Mouse (Mus musculus): ENCODE results near the gene Reln. TPM values are rescaled to one million over a fixed set of nuclear protein-coding genes. Genes with fewer than 3 reads are reported as not detected.

The Reln gene
- polyA plus RNA-seq, 1 experiment from 2014 or later, result 10.6 TPM

GRCm38 (mm10) chr5:22316471-22316870, 28.0 kb downstream of the Reln start:
- Histone ChIP-seq H3K9ac (ENCODE audit: low read depth, low read length) (no peak overlapping the region), H3K4me3 (ENCODE audit: low read depth, low read length) (no peak overlapping the region), H3K4me2 (replicated peaks; ENCODE audit: low read depth, low read length) (no peak overlapping the region), H3K36me3 (ENCODE audit: control insufficient read depth, insufficient read depth, low read length) (no peaks in the 10 kb centered on the region), H3K9me3 (ENCODE audit: control insufficient read depth, low read length) (no peaks in the 10 kb centered on the region), H3K4me1 (replicated peaks; ENCODE audit: control insufficient read depth, insufficient read depth, low read length) (no peaks in the 10 kb centered on the region), H3K27me3 (ENCODE audit: control insufficient read depth, insufficient read depth, low read length) (no peaks in the 10 kb centered on the region), H3K27ac (ENCODE audit: low read depth, low read length) (no peak overlapping the region)
- ATAC-seq (ENCODE audit: low FRiP score) (no peak), DNase-seq (ENCODE audit: low spot score) (no peak)
- WGBS, result 90% methylated on average over 7 of the region's 7 CpGs

- Histone ChIP-seq H3K27me3 (ENCODE audit: control insufficient read depth, insufficient read depth, low read length) (no peaks in the 10 kb centered on the region), H3K9ac (ENCODE audit: low read depth, low read length) (no peak overlapping the region), H3K4me2 (replicated peaks; ENCODE audit: low read depth, low read length) (no peak overlapping the region), H3K36me3 (ENCODE audit: control insufficient read depth, insufficient read depth, low read length) (no peaks in the 10 kb centered on the region), H3K4me1 (replicated peaks; ENCODE audit: control insufficient read depth, insufficient read depth, low read length) (no peaks in the 10 kb centered on the region), H3K4me3 (ENCODE audit: low read depth, low read length) (no peak overlapping the region), H3K27ac (ENCODE audit: low read depth, low read length) (no peak overlapping the region), H3K9me3 (ENCODE audit: control insufficient read depth, low read length) (no peaks in the 10 kb centered on the region)
- no peak for DNase-seq (ENCODE audit: low spot score)
- 82% methylated on average over 2 of the region's 2 CpGs for WGBS
- ATAC-seq (ENCODE audit: low FRiP score), result no peak
These were observed 28.5 kb downstream of the Reln start for GRCm38 (mm10) chr5:22315990-22316389.

GRCm38 (mm10) chr5:22312995-22313394, 31.5 kb downstream of the Reln start:
- Histone ChIP-seq H3K9ac (ENCODE audit: low read depth, low read length) (no peak overlapping the region), H3K27me3 (ENCODE audit: control insufficient read depth, insufficient read depth, low read length) (no peaks in the 10 kb centered on the region), H3K36me3 (ENCODE audit: control insufficient read depth, insufficient read depth, low read length) (no peaks in the 10 kb centered on the region), H3K4me3 (ENCODE audit: low read depth, low read length) (no peak overlapping the region), H3K9me3 (ENCODE audit: control insufficient read depth, low read length) (no peaks in the 10 kb centered on the region), H3K27ac (ENCODE audit: low read depth, low read length) (no peak overlapping the region), H3K4me2 (replicated peaks; ENCODE audit: low read depth, low read length) (no peak overlapping the region), H3K4me1 (replicated peaks; ENCODE audit: control insufficient read depth, insufficient read depth, low read length) (no peaks in the 10 kb centered on the region)
- WGBS, result 84% methylated on average over 10 of the region's 10 CpGs
- ATAC-seq (ENCODE audit: low FRiP score) (no peak), DNase-seq (ENCODE audit: low spot score) (no peak)

GRCm38 (mm10) chr5:22311046-22311445, 33.5 kb downstream of the Reln start:
- Histone ChIP-seq H3K4me1 (replicated peaks; ENCODE audit: control insufficient read depth, insufficient read depth, low read length) (no peaks in the 10 kb centered on the region), H3K27ac (ENCODE audit: low read depth, low read length) (no peak overlapping the region), H3K4me3 (ENCODE audit: low read depth, low read length) (no peak overlapping the region), H3K27me3 (ENCODE audit: control insufficient read depth, insufficient read depth, low read length) (no peaks in the 10 kb centered on the region), H3K4me2 (replicated peaks; ENCODE audit: low read depth, low read length) (no peak overlapping the region), H3K9ac (ENCODE audit: low read depth, low read length) (no peak overlapping the region), H3K9me3 (ENCODE audit: control insufficient read depth, low read length) (no peaks in the 10 kb centered on the region), H3K36me3 (ENCODE audit: control insufficient read depth, insufficient read depth, low read length) (no peaks in the 10 kb centered on the region)
- ATAC-seq (ENCODE audit: low FRiP score), result no peak
- 90% methylated on average over 4 of the region's 4 CpGs for WGBS
- DNase-seq (ENCODE audit: low spot score), result no peak

GRCm38 (mm10) chr5:22309001-22309400, 35.5 kb downstream of the Reln start:
- no peak overlapping the region for H3K9ac ChIP-seq (ENCODE audit: low read depth, low read length)
- 29% methylated on average over 2 of the region's 2 CpGs for WGBS
- H3K27ac ChIP-seq (ENCODE audit: low read depth, low read length), result no peak overlapping the region
- no peaks in the 10 kb centered on the region for H3K36me3 ChIP-seq (ENCODE audit: control insufficient read depth, insufficient read depth, low read length)
- no peaks in the 10 kb centered on the region for H3K9me3 ChIP-seq (ENCODE audit: control insufficient read depth, low read length)
- H3K4me3 ChIP-seq (ENCODE audit: low read depth, low read length), result no peak overlapping the region
- H3K4me2 ChIP-seq (replicated peaks; ENCODE audit: low read depth, low read length), result no peak overlapping the region
- no peaks in the 10 kb centered on the region for H3K4me1 ChIP-seq (replicated peaks; ENCODE audit: control insufficient read depth, insufficient read depth, low read length)
- DNase-seq (ENCODE audit: low spot score), result no peak
- H3K27me3 ChIP-seq (ENCODE audit: control insufficient read depth, insufficient read depth, low read length), result no peaks in the 10 kb centered on the region
- ATAC-seq (ENCODE audit: low FRiP score), result no peak

GRCm38 (mm10) chr5:22307853-22308252, 36.6 kb downstream of the Reln start:
- no peak overlapping the region for H3K4me3 ChIP-seq (ENCODE audit: low read depth, low read length)
- no peak overlapping the region for H3K4me2 ChIP-seq (replicated peaks; ENCODE audit: low read depth, low read length)
- no peak for ATAC-seq (ENCODE audit: low FRiP score)
- H3K9ac ChIP-seq (ENCODE audit: low read depth, low read length), result no peak overlapping the region
- no peaks in the 10 kb centered on the region for H3K27me3 ChIP-seq (ENCODE audit: control insufficient read depth, insufficient read depth, low read length)
- DNase-seq (ENCODE audit: low spot score), result no peak
- H3K9me3 ChIP-seq (ENCODE audit: control insufficient read depth, low read length), result no peaks in the 10 kb centered on the region
- H3K27ac ChIP-seq (ENCODE audit: low read depth, low read length), result no peak overlapping the region
- H3K4me1 ChIP-seq (replicated peaks; ENCODE audit: control insufficient read depth, insufficient read depth, low read length), result no peaks in the 10 kb centered on the region
- 84% methylated on average over 4 of the region's 4 CpGs for WGBS
- no peaks in the 10 kb centered on the region for H3K36me3 ChIP-seq (ENCODE audit: control insufficient read depth, insufficient read depth, low read length)

GRCm38 (mm10) chr5:22307072-22307471, 37.4 kb downstream of the Reln start:
- Histone ChIP-seq H3K4me1 (replicated peaks; ENCODE audit: control insufficient read depth, insufficient read depth, low read length) (no peaks in the 10 kb centered on the region), H3K27ac (ENCODE audit: low read depth, low read length) (no peak overlapping the region), H3K4me2 (replicated peaks; ENCODE audit: low read depth, low read length) (no peak overlapping the region), H3K9ac (ENCODE audit: low read depth, low read length) (no peak overlapping the region), H3K9me3 (ENCODE audit: control insufficient read depth, low read length) (no peaks in the 10 kb centered on the region), H3K36me3 (ENCODE audit: control insufficient read depth, insufficient read depth, low read length) (no peaks in the 10 kb centered on the region), H3K27me3 (ENCODE audit: control insufficient read depth, insufficient read depth, low read length) (no peaks in the 10 kb centered on the region), H3K4me3 (ENCODE audit: low read depth, low read length) (no peak overlapping the region)
- WGBS, result 80% methylated on average over 3 of the region's 3 CpGs
- DNase-seq (ENCODE audit: low spot score), result no peak
- ATAC-seq (ENCODE audit: low FRiP score), result no peak

- Histone ChIP-seq H3K36me3 (ENCODE audit: control insufficient read depth, insufficient read depth, low read length) (no peaks in the 10 kb centered on the region), H3K9ac (ENCODE audit: low read depth, low read length) (no peak overlapping the region), H3K9me3 (ENCODE audit: control insufficient read depth, low read length) (no peaks in the 10 kb centered on the region), H3K4me3 (ENCODE audit: low read depth, low read length) (no peak overlapping the region), H3K27ac (ENCODE audit: low read depth, low read length) (no peak overlapping the region), H3K4me1 (replicated peaks; ENCODE audit: control insufficient read depth, insufficient read depth, low read length) (no peaks in the 10 kb centered on the region), H3K4me2 (replicated peaks; ENCODE audit: low read depth, low read length) (no peak overlapping the region), H3K27me3 (ENCODE audit: control insufficient read depth, insufficient read depth, low read length) (no peaks in the 10 kb centered on the region)
- DNase-seq (ENCODE audit: low spot score) (peak; percentile 36), ATAC-seq (ENCODE audit: low FRiP score) (no peak)
- 34% methylated on average over 1 of the region's 1 CpGs for WGBS
These were observed 40.8 kb downstream of the Reln start for GRCm38 (mm10) chr5:22303709-22304108.

GRCm38 (mm10) chr5:22302309-22302708, 42.2 kb downstream of the Reln start:
- Histone ChIP-seq H3K4me2 (replicated peaks; ENCODE audit: low read depth, low read length) (no peak overlapping the region), H3K4me3 (ENCODE audit: low read depth, low read length) (no peak overlapping the region), H3K27ac (ENCODE audit: low read depth, low read length) (no peak overlapping the region), H3K4me1 (replicated peaks; ENCODE audit: control insufficient read depth, insufficient read depth, low read length) (no peaks in the 10 kb centered on the region), H3K27me3 (ENCODE audit: control insufficient read depth, insufficient read depth, low read length) (no peaks in the 10 kb centered on the region), H3K9ac (ENCODE audit: low read depth, low read length) (no peak overlapping the region), H3K9me3 (ENCODE audit: control insufficient read depth, low read length) (no peaks in the 10 kb centered on the region), H3K36me3 (ENCODE audit: control insufficient read depth, insufficient read depth, low read length) (no peaks in the 10 kb centered on the region)
- WGBS, result 83% methylated on average over 5 of the region's 5 CpGs
- no peak for DNase-seq (ENCODE audit: low spot score)
- ATAC-seq (ENCODE audit: low FRiP score), result no peak

Data from hindbrain, embryonic 11.5 days (tissue).